Mouse (Mus musculus): Measurements from ENCODE around the gene Tmem29. TPM values are rescaled to one million over a fixed set of nuclear protein-coding genes. Genes with fewer than 3 reads are reported as not detected.

The Tmem29 gene
- polyA plus RNA-seq, 1 experiment from 2014 or later: 37.9 TPM

GRCm38 (mm10) chrX:150458136-150458535 is 818 bp downstream of the Tmem29 start:
- ATAC-seq: no peak
- TF ChIP-seq CTCF (IDR thresholded peaks at IDR 0.05): no peak
- ChIA-PET POLR2A (no interaction called here), CTCF (no interaction called here)
- DNase-seq (ENCODE audit: low read depth, low spot score): no peak
- in situ Hi-C loops (cut with MboI; ENCODE audit: low pct_unique_long_range_greater_than_20kb): no loop called here
- H3K27me3 ChIP-seq: no peaks in the 10 kb centered on the region

GRCm38 (mm10) chrX:150440505-150441338 is 18.2 kb downstream of the Tmem29 start:
- in situ Hi-C loops (cut with MboI; ENCODE audit: low pct_unique_long_range_greater_than_20kb): no loop called here

GRCm38 (mm10) chrX:150436373-150436772 is 22.6 kb downstream of the Tmem29 start:
- TF ChIP-seq CTCF (IDR thresholded peaks at IDR 0.05): no peak
- ATAC-seq (no peak), DNase-seq (ENCODE audit: low read depth, low spot score) (no peak)
- POLR2A ChIA-PET: no interaction called here
- in situ Hi-C loops (cut with MboI; ENCODE audit: low pct_unique_long_range_greater_than_20kb): no loop called here
- peaks cover 4% of the 10 kb centered on the region for H3K27me3 ChIP-seq
- CTCF ChIA-PET: no interaction called here

More at GRCm38 (mm10) chrX:150440505-150441338, 18.2 kb downstream of the Tmem29 start:
- ChIA-PET CTCF (no interaction called here), POLR2A (no interaction called here)
- DNase-seq (ENCODE audit: low read depth, low spot score) (peak; percentile 22), ATAC-seq (peak; percentile 97)
- no peaks in the 10 kb centered on the region for H3K27me3 ChIP-seq
- no peak for TF ChIP-seq CTCF (IDR thresholded peaks at IDR 0.05)

GRCm38 (mm10) chrX:150435367-150435766 is 23.6 kb downstream of the Tmem29 start:
- ChIA-PET POLR2A (no interaction called here), CTCF (interaction anchor here (0.6 kb wide), 1 partner anchor 9 kb away, joined by 3 read pairs; no protein-coding TSS in a partner anchor)
- DNase-seq (ENCODE audit: low read depth, low spot score) (no peak), ATAC-seq (no peak)
- TF ChIP-seq CTCF (IDR thresholded peaks at IDR 0.05): no peak
- peaks cover 4% of the 10 kb centered on the region for H3K27me3 ChIP-seq
- in situ Hi-C loops (cut with MboI; ENCODE audit: low pct_unique_long_range_greater_than_20kb): no loop called here

GRCm38 (mm10) chrX:150413505-150413904 is 45.4 kb downstream of the Tmem29 start:
- in situ Hi-C loops (cut with MboI; ENCODE audit: low pct_unique_long_range_greater_than_20kb): no loop called here
- ChIA-PET CTCF (no interaction called here), POLR2A (no interaction called here)
- no peak for DNase-seq (ENCODE audit: low read depth, low spot score)
- H3K27me3 ChIP-seq: no peaks in the 10 kb centered on the region
- no peak for ATAC-seq
- TF ChIP-seq CTCF (IDR thresholded peaks at IDR 0.05): no peak

Other genes with a start within 250 kb of the Tmem29 start
- gene Alas2, start 88.2 kb upstream of the Tmem29 start, polyA plus RNA-seq (2021): 0.47 TPM
- gene Pfkfb1, start 129.1 kb upstream of the Tmem29 start, polyA plus RNA-seq (2021): 4.3 TPM
- 12.3 TPM for gene Apex2, start 130.7 kb upstream of the Tmem29 start, polyA plus RNA-seq (2021)
- gene Tro, start 198.4 kb upstream of the Tmem29 start, polyA plus RNA-seq (2021): 0.44 TPM